Mouse (Mus musculus) embryonic facial prominence, embryonic 10.5 days (tissue): ENCODE results near the gene AI413582. TPM values are rescaled to one million over a fixed set of nuclear protein-coding genes. Genes with fewer than 3 reads are reported as not detected.

Experiments used
- DNase-seq: peaks from one replicate; pipeline ENCODE4 v3.0.0-alpha.2; 2017; ENCODE audit warnings: low spot score
- H3K27ac ChIP-seq: fragments of 300-500 bp; sonication (generic); replicated peaks from 2 replicates; pipeline ENCODE4 v1.5.1; 2016; ENCODE audit warnings: mild to moderate bottlenecking
- H3K27me3 ChIP-seq: fragments of 300-500 bp; sonication (generic); replicated peaks from 2 replicates; pipeline ENCODE4 v1.6.1; 2016; ENCODE audit warnings: low read depth, mild to moderate bottlenecking; ENCODE audit not compliant: poor library complexity, severe bottlenecking
- H3K36me3 ChIP-seq: fragments of 300-500 bp; sonication (generic); replicated peaks from 2 replicates; pipeline ENCODE4 v1.6.1; 2016; ENCODE audit warnings: mild to moderate bottlenecking, moderate library complexity
- H3K4me1 ChIP-seq: fragments of 300-500 bp; sonication (generic); 2 replicates; pipeline ENCODE4 v1.6.1; 2016
- H3K4me3 ChIP-seq: fragments of 300-500 bp; sonication (generic); 2 replicates; pipeline ENCODE4 v1.5.1; 2016; ENCODE audit warnings: mild to moderate bottlenecking, moderate library complexity
- H3K9me3 ChIP-seq: fragments of 300-500 bp; sonication (generic); 2 replicates; pipeline ENCODE4 v1.6.1; 2016; ENCODE audit warnings: mild to moderate bottlenecking
- WGBS: fragments of 180-500 bp; shearing (Covaris S2); methylation state at CpG from one replicate; pipeline ENCODE4 v1.1.7; 2016; 5-methylcytosine and 5-hydroxymethylcytosine counted together
- polyA plus RNA-seq: library from polyadenylated mRNA; unstranded; fragments of >200 nt; fragmentation: Nextera tagmentation; extraction: Ambion mirVana; gene quantifications from 2 replicates; pipeline ENCODE4 v1.2.1, GENCODE M21; 2016

AI413582 gene
- polyA plus RNA-seq, 1 experiment from 2014 or later = 15.9 TPM

GRCm38 (mm10) chr17:27575116-27575776, 9.7 kb upstream of the AI413582 start:
- H3K36me3 ChIP-seq = peaks cover 72% of the 10 kb centered on the region
- no peaks in the 10 kb centered on the region for H3K4me1 ChIP-seq
- H3K27ac ChIP-seq = no peak overlapping the region
- no peak overlapping the region for H3K4me3 ChIP-seq
- 88% methylated on average over 10 of the region's 10 CpGs for WGBS
- no peak for DNase-seq
- H3K27me3 ChIP-seq = no peaks in the 10 kb centered on the region
- no peaks in the 10 kb centered on the region for H3K9me3 ChIP-seq

- WGBS = 92% methylated on average over 16 of the region's 16 CpGs
- Histone ChIP-seq H3K27me3 (no peaks in the 10 kb centered on the region), H3K9me3 (no peaks in the 10 kb centered on the region), H3K4me3 (no peak overlapping the region), H3K27ac (no peak overlapping the region), H3K36me3 (peaks cover 66% of the 10 kb centered on the region), H3K4me1 (no peaks in the 10 kb centered on the region)
- DNase-seq = no peak
Measured at GRCm38 (mm10) chr17:27574470-27575115, 9.0 kb upstream of the AI413582 start.

DNA sequence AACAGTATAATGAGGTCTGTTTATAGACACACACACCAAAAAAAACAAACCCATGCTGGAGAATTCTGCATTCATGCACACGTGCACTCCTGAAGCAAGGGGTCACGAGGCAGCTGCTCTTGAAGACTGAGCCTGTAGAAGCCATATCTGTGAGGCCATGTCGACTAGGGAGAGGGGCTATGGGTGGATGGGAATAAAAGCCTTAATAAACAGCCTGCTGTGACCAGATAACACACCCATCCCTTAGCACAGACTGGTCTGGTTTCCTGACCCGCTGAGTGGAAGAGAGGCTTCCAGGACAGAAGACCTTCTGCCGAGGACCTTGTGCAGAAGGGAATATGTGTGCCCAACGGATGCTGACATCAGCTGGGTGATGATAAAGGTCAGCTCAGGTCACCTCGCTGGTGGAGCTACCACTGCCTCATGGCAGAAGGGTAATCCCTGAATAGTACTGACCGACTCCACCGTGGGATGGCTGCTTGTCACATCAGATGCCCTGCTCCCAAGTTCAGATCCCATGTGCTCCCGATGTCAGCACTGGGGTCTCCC, 8.3 kb upstream of the AI413582 start:
- 89% methylated on average over 10 of the region's 10 CpGs for WGBS
- Histone ChIP-seq H3K27ac (no peak overlapping the region), H3K36me3 (peaks cover 58% of the 10 kb centered on the region), H3K4me3 (no peak overlapping the region), H3K4me1 (no peaks in the 10 kb centered on the region), H3K27me3 (no peaks in the 10 kb centered on the region), H3K9me3 (no peaks in the 10 kb centered on the region)
- DNase-seq = no peak

- 78% methylated on average over 8 of the region's 8 CpGs for WGBS
- Histone ChIP-seq H3K27ac (no peak overlapping the region), H3K27me3 (no peaks in the 10 kb centered on the region; the same call in 1 of the 2 replicates), H3K36me3 (peaks cover 34% of the 10 kb centered on the region), H3K9me3 (no peaks in the 10 kb centered on the region), H3K4me3 (no peak overlapping the region), H3K4me1 (peaks cover 8% of the 10 kb centered on the region)
- DNase-seq = no peak
Measured at GRCm38 (mm10) chr17:27571315-27571714, 5.8 kb upstream of the AI413582 start.

- WGBS = 90% methylated on average over 5 of the region's 5 CpGs
- no peak overlapping the region for H3K27ac ChIP-seq
- no peak overlapping the region for H3K4me3 ChIP-seq
- H3K9me3 ChIP-seq = no peaks in the 10 kb centered on the region
- no peaks in the 10 kb centered on the region; the same call in 1 of the 2 replicates for H3K27me3 ChIP-seq
- peaks cover 34% of the 10 kb centered on the region for H3K4me1 ChIP-seq
- DNase-seq = no peak
- H3K36me3 ChIP-seq = peaks cover 19% of the 10 kb centered on the region
Measured at GRCm38 (mm10) chr17:27568228-27568627, 2.7 kb upstream of the AI413582 start.

DNA sequence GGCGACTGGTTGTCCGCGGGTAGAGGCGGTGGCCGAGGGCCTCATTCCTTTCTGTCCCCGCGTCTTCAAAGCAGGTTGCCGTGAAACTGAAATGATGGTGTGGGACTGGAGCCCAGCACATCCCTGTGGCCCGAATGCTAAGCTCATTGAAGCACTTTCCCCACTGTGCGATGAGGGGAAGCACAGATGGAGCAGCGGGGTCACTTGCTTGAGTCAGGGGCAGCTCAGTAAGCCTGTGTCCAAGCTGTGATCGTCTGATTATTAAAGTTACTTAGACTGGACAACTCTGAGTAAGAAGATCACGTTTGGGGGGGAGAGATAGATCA, 349 bp upstream of the AI413582 start:
- Histone ChIP-seq H3K4me1 (peaks cover 48% of the 10 kb centered on the region), H3K27me3 (no peaks in the 10 kb centered on the region; the same call in 1 of the 2 replicates), H3K36me3 (peaks cover 28% of the 10 kb centered on the region), H3K27ac (peak overlapping the region; percentile 85), H3K4me3 (peak overlapping the region; percentile 71), H3K9me3 (no peaks in the 10 kb centered on the region)
- no peak for DNase-seq
- under 1% methylated on average over 13 of the region's 13 CpGs for WGBS

DNA sequence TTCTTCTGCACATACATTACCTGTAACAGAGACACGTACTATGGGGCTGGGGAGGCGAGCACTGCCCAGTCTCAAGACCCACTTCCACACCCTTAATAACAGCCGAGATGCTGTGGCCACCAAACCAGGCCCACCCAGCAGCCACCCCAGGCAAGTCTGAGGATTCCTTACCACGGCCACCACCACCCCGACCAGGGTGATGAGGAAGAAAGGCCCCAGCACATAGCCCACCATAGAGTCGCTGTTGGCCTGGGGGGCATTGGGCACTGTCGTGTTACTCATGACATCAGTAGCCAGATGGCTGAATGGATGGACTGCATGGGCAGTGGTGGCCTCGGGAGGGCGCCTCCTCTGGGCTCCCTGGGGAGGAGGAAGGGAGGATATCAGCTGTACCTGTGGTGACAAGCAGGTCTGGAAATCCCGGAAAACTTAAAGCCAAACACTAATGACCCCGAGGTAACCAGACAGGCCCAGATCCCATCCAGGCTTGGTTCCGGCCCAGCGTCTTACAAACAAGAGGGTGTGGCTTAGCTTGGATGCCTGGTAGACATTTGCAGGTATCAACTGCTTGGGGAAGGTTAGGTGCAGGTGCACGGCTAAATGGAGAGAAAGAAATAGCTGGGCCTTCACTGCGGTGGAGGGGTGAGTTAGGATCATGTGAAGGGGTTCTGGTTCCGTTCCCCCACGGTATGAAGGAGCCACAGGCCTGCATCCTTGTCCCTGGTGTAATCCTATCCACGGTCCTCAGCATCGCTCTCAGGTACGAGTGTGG, 979 bp downstream of the AI413582 start:
- H3K9me3 ChIP-seq = no peaks in the 10 kb centered on the region
- H3K36me3 ChIP-seq = peaks cover 41% of the 10 kb centered on the region
- no peaks in the 10 kb centered on the region; the same call in 1 of the 2 replicates for H3K27me3 ChIP-seq
- H3K4me1 ChIP-seq = peaks cover 61% of the 10 kb centered on the region
- peak; percentile 57 for DNase-seq
- H3K4me3 ChIP-seq = peak overlapping the region; percentile 71
- H3K27ac ChIP-seq = peak overlapping the region; percentile 85
- WGBS = 9% methylated on average over 20 of the region's 20 CpGs

- DNase-seq = no peak
- Histone ChIP-seq H3K4me1 (peaks cover 68% of the 10 kb centered on the region), H3K4me3 (no peak overlapping the region), H3K36me3 (peaks cover 45% of the 10 kb centered on the region), H3K9me3 (no peaks in the 10 kb centered on the region), H3K27me3 (no peaks in the 10 kb centered on the region; the same call in 1 of the 2 replicates), H3K27ac (no peak overlapping the region)
- WGBS = 47% methylated on average over 7 of the region's 7 CpGs
Measured at GRCm38 (mm10) chr17:27563771-27564244, 1.7 kb downstream of the AI413582 start.

- H3K36me3 ChIP-seq = peaks cover 45% of the 10 kb centered on the region
- H3K27me3 ChIP-seq = no peaks in the 10 kb centered on the region
- H3K4me1 ChIP-seq = peaks cover 83% of the 10 kb centered on the region
- H3K9me3 ChIP-seq = no peaks in the 10 kb centered on the region
- no peak for DNase-seq
- H3K4me3 ChIP-seq = 0 out of 2 replicates have a peak overlapping the region, but pooled peaks have one; percentile 13
- H3K27ac ChIP-seq = 0 out of 2 replicates have a peak overlapping the region, but pooled peaks have one; percentile 48
- WGBS = 68% methylated on average over 11 of the region's 11 CpGs
Measured at GRCm38 (mm10) chr17:27561809-27562526, 3.6 kb downstream of the AI413582 start.

DNA sequence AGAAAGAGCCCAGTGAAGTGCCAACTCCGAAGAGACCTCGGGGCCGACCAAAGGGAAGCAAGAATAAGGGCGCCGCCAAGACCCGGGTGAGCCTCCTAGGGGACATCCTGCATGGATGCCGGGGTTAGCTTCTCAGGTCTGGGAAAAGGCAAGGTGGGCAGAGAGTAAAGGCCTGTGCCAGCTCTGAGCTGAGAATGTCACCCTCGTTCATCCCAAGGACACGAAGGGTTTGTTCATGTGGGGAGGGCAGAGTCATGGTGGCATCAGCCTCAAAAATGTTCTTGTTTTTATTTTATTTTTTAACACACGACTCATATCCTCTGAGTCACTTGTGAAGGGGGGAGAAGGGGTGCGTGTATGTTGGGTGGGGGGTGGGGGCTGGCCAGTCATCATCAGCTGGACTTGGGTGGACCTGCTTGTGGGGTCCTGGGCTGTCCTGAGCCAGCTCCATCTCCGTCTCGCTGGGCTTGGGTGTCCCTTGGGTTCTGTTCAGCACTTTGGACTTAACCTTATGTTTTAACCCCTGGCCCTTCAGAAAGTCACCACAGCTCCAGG, 4.6 kb downstream of the AI413582 start:
- Histone ChIP-seq H3K4me3 (0 out of 2 replicates have a peak overlapping the region, but pooled peaks have one; percentile 8), H3K4me1 (peaks cover 75% of the 10 kb centered on the region), H3K9me3 (no peaks in the 10 kb centered on the region), H3K36me3 (peaks cover 45% of the 10 kb centered on the region), H3K27me3 (no peaks in the 10 kb centered on the region), H3K27ac (no peak overlapping the region)
- WGBS = 84% methylated on average over 13 of the region's 13 CpGs
- no peak for DNase-seq

GRCm38 (mm10) chr17:27559596-27559995, 6.0 kb downstream of the AI413582 start:
- Histone ChIP-seq H3K27me3 (no peaks in the 10 kb centered on the region), H3K9me3 (no peaks in the 10 kb centered on the region), H3K4me3 (peak overlapping the region; percentile 97), H3K36me3 (peaks cover 45% of the 10 kb centered on the region), H3K4me1 (peaks cover 75% of the 10 kb centered on the region), H3K27ac (peak overlapping the region; percentile 48; the same call in 1 of the 2 replicates)
- no peak for DNase-seq
- WGBS = 68% methylated on average over 12 of the region's 12 CpGs
